Mouse (Mus musculus): ENCODE measurements around the gene Dbp. TPM values are rescaled to one million over a fixed set of nuclear protein-coding genes. Genes with fewer than 3 reads are reported as not detected.
A peak's percentile ranks its signal among the peaks of the same experiment; 100 is the strongest.

The Dbp gene
- polyA plus RNA-seq, 1 experiment, result 26.2 TPM

DNA sequence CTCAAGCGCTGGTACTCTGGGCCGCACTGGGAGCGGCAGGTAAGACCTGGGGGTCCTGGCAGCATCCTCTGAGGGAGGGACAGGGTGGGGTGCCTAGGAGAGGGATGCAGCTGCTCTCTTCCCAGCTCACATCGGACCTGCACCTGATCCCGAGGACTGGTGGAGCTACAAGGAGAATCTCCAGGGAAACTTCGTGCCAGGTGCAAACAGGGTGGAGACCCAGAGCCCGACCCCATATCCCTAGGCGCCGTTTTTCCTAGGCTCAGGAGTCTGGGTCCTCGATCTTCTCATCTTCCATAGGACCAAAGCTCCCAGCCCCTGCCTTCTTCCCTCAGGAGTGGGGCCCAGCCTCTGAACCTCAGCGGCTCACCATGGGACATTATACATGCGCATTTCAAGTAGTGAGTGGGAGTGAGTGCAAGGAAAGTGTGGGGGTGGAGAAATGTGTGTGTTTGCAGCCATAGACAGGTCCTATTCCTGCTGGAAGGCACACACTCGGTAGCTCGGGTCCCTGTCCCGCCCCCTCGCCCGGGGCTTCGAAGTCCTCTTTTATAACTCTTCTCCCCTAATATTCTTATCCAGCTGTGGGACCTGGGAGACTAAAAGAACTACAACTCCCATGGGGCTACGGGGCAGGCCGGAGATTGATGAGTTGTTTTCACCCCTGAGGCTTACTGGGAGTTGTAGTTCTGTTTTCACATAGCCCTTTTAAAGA is 4.4 kb upstream of the Dbp start:
- TF ChIP-seq POLR2AphosphoS2 (IDR thresholded peaks at IDR 0.05; ENCODE audit: insufficient read length, low read depth) (no peak), CEBPB (IDR thresholded peaks at IDR 0.05; ENCODE audit: insufficient read depth, poor library complexity, severe bottlenecking) (no peak), REST (IDR thresholded peaks at IDR 0.05; ENCODE audit: insufficient read depth, insufficient read length) (no peak), MYOG (IDR thresholded peaks at IDR 0.05; ENCODE audit: control insufficient read depth in 1 of 3, insufficient read depth in 1 of 3, insufficient read length in 2 of 3, low read depth in 2 of 3) (no peak), TCF12 (IDR thresholded peaks at IDR 0.05; ENCODE audit: insufficient read depth, poor library complexity, severe bottlenecking) (no peak), POLR2A (IDR thresholded peaks at IDR 0.05; ENCODE audit: insufficient read length, low read depth) (no peak), USF1 (IDR thresholded peaks at IDR 0.05; ENCODE audit: low read depth) (no peak), MYOD1 (IDR thresholded peaks at IDR 0.05; ENCODE audit: control insufficient read depth in 1 of 3, insufficient read length in 2 of 3, low read depth in 2 of 3) (no peak), MAX (IDR thresholded peaks at IDR 0.05; ENCODE audit: low read depth) (no peak)
- H3K36me3 ChIP-seq (ENCODE audit: control insufficient read depth, insufficient read depth), result no peaks in the 10 kb centered on the region
- peaks cover 16% of the 10 kb centered on the region for H3K27me3 ChIP-seq (ENCODE audit: control insufficient read depth, insufficient read depth, insufficient read length)
- H3K4me2 ChIP-seq (ENCODE audit: low read depth), result peak overlapping the region; percentile 69
- peak overlapping the region; percentile 8 for H3K4me3 ChIP-seq
- H3ac ChIP-seq (ENCODE audit: control insufficient read depth, insufficient read length), result no peak overlapping the region
- no peaks in the 10 kb centered on the region for H3K79me2 ChIP-seq (ENCODE audit: control insufficient read depth, insufficient read depth)

DNA sequence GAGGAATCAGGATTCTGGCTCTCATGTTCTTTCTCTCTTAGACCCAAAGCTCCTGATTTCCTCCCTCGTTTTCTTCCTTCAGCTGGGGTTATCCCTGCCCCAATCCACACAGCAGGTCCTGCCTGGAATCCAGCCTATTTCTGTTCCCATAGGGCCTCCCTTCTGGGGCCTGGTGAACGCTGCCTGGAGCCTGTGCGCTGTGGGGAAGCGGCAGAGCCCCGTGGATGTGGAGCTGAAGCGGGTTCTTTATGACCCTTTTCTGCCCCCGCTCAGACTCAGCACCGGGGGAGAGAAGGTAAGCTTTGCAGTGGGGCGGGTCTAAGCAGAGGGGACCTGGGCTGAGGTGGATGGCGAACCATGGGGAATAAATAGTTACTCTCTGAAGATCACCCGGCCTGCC is 3.8 kb upstream of the Dbp start:
- Histone ChIP-seq H3K36me3 (ENCODE audit: control insufficient read depth, insufficient read depth) (no peaks in the 10 kb centered on the region), H3K4me3 (peak overlapping the region; percentile 8), H3K27me3 (ENCODE audit: control insufficient read depth, insufficient read depth, insufficient read length) (peaks cover 16% of the 10 kb centered on the region), H3K4me2 (ENCODE audit: low read depth) (peak overlapping the region; percentile 69), H3K79me2 (ENCODE audit: control insufficient read depth, insufficient read depth) (no peaks in the 10 kb centered on the region), H3ac (ENCODE audit: control insufficient read depth, insufficient read length) (no peak overlapping the region)
- TF ChIP-seq REST (IDR thresholded peaks at IDR 0.05; ENCODE audit: insufficient read depth, insufficient read length) (no peak), POLR2AphosphoS2 (IDR thresholded peaks at IDR 0.05; ENCODE audit: insufficient read length, low read depth) (no peak), MAX (IDR thresholded peaks at IDR 0.05; ENCODE audit: low read depth) (no peak), E2F4 (IDR thresholded peaks at IDR 0.05; ENCODE audit: insufficient read depth) (no peak), MYOG (IDR thresholded peaks at IDR 0.05; ENCODE audit: control insufficient read depth in 1 of 3, insufficient read depth in 1 of 3, insufficient read length in 2 of 3, low read depth in 2 of 3) (no peak), USF1 (IDR thresholded peaks at IDR 0.05; ENCODE audit: low read depth) (no peak), TCF12 (IDR thresholded peaks at IDR 0.05; ENCODE audit: insufficient read depth, poor library complexity, severe bottlenecking) (no peak), CEBPB (IDR thresholded peaks at IDR 0.05; ENCODE audit: insufficient read depth, poor library complexity, severe bottlenecking) (no peak), MYOD1 (IDR thresholded peaks at IDR 0.05; ENCODE audit: control insufficient read depth in 1 of 3, insufficient read length in 2 of 3, low read depth in 2 of 3) (no peak), TCF3 (IDR thresholded peaks at IDR 0.05; ENCODE audit: insufficient read length, low read depth) (no peak)

DNA sequence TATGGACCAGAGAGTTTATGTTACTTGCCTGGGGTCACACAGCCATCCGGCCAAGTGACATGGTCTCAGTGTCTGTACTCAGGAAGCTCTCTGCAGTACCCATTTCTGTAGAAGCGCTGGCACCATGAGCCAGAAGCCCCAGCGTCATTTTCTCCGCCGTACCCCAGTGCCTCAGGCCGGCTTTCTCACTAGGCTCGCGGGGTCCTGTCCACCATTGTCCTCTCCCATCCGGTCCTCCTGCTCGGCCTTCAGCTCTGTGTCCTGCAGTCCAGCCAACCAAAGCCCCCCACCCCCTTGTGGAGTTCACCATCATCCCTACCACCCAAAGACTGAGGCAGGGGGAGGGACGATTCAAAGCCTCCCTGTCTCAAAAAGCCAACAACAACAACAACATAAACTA is 3.3 kb upstream of the Dbp start:
- no peaks in the 10 kb centered on the region for H3K79me2 ChIP-seq (ENCODE audit: control insufficient read depth, insufficient read depth)
- H3K36me3 ChIP-seq (ENCODE audit: control insufficient read depth, insufficient read depth), result no peaks in the 10 kb centered on the region
- peak overlapping the region; percentile 8 for H3K4me3 ChIP-seq
- H3ac ChIP-seq (ENCODE audit: control insufficient read depth, insufficient read length), result no peak overlapping the region
- peak overlapping the region; percentile 69 for H3K4me2 ChIP-seq (ENCODE audit: low read depth)
- H3K27me3 ChIP-seq (ENCODE audit: control insufficient read depth, insufficient read depth, insufficient read length), result peaks cover 16% of the 10 kb centered on the region
- TF ChIP-seq POLR2A (IDR thresholded peaks at IDR 0.05; ENCODE audit: insufficient read length, low read depth) (no peak), REST (IDR thresholded peaks at IDR 0.05; ENCODE audit: insufficient read depth, insufficient read length) (no peak), MAX (IDR thresholded peaks at IDR 0.05; ENCODE audit: low read depth) (no peak), MYOG (IDR thresholded peaks at IDR 0.05; ENCODE audit: control insufficient read depth in 1 of 3, insufficient read depth in 1 of 3, insufficient read length in 2 of 3, low read depth in 2 of 3) (no peak), E2F4 (IDR thresholded peaks at IDR 0.05; ENCODE audit: insufficient read depth) (no peak), TCF12 (IDR thresholded peaks at IDR 0.05; ENCODE audit: insufficient read depth, poor library complexity, severe bottlenecking) (no peak), MYOD1 (IDR thresholded peaks at IDR 0.05; ENCODE audit: control insufficient read depth in 1 of 3, insufficient read length in 2 of 3, low read depth in 2 of 3) (no peak)

DNA sequence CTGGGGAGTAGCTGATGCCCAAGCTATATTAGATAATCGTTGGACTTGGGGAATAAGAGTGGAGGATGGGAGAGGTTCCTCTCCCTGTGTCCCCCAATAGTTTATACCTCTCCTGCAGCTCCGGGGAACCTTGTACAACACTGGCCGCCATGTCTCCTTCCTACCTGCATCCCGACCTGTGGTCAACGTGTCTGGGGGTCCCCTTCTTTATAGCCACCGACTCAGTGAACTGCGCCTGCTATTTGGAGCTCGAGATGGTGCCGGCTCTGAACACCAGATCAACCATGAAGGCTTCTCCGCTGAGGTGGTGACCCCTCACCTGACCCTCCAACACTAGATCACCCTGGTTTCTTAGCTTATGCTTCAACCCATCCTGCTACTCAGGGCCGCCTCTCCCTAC is 2.6 kb upstream of the Dbp start:
- H3K4me2 ChIP-seq (ENCODE audit: low read depth), result no peak overlapping the region
- H3K4me3 ChIP-seq, result no peak overlapping the region
- H3K79me2 ChIP-seq (ENCODE audit: control insufficient read depth, insufficient read depth), result no peaks in the 10 kb centered on the region
- H3K36me3 ChIP-seq (ENCODE audit: control insufficient read depth, insufficient read depth), result no peaks in the 10 kb centered on the region
- H3K27me3 ChIP-seq (ENCODE audit: control insufficient read depth, insufficient read depth, insufficient read length), result peaks cover 16% of the 10 kb centered on the region
- TF ChIP-seq TCF3 (IDR thresholded peaks at IDR 0.05; ENCODE audit: insufficient read length, low read depth) (no peak), MYOG (IDR thresholded peaks at IDR 0.05; ENCODE audit: control insufficient read depth in 1 of 3, insufficient read depth in 1 of 3, insufficient read length in 2 of 3, low read depth in 2 of 3) (no peak), POLR2AphosphoS2 (IDR thresholded peaks at IDR 0.05; ENCODE audit: insufficient read length, low read depth) (no peak), SRF (IDR thresholded peaks at IDR 0.05; ENCODE audit: control insufficient read depth, insufficient read length, low read depth) (no peak), POLR2A (IDR thresholded peaks at IDR 0.05; ENCODE audit: insufficient read length, low read depth) (no peak), USF1 (IDR thresholded peaks at IDR 0.05; ENCODE audit: low read depth) (no peak), CEBPB (IDR thresholded peaks at IDR 0.05; ENCODE audit: insufficient read depth, poor library complexity, severe bottlenecking) (no peak), REST (IDR thresholded peaks at IDR 0.05; ENCODE audit: insufficient read depth, insufficient read length) (no peak), MAX (IDR thresholded peaks at IDR 0.05; ENCODE audit: low read depth) (no peak), E2F4 (IDR thresholded peaks at IDR 0.05; ENCODE audit: insufficient read depth) (no peak), TCF12 (IDR thresholded peaks at IDR 0.05; ENCODE audit: insufficient read depth, poor library complexity, severe bottlenecking) (no peak), MYOD1 (IDR thresholded peaks at IDR 0.05; ENCODE audit: control insufficient read depth in 1 of 3, insufficient read length in 2 of 3, low read depth in 2 of 3) (no peak)
- H3ac ChIP-seq (ENCODE audit: control insufficient read depth, insufficient read length), result no peak overlapping the region

Data from myocyte (in vitro differentiated cells).